Mouse (Mus musculus) G1E (cell line): ENCODE results near the gene 2810006K23Rik. TPM values are rescaled to one million over a fixed set of nuclear protein-coding genes. Genes with fewer than 3 reads are reported as not detected.
A peak's percentile ranks its signal among the peaks of the same experiment; 100 is the strongest.
"Not testable (repeated sequence)": the region's sequence is repeated elsewhere in the genome, so short reads cannot be mapped to it uniquely, and the experiment has no call there.

Experiments
- ATAC-seq: 2 replicates; pipeline ENCODE4 v1.8.0; 2016; ENCODE audit warnings: mild to moderate bottlenecking; ENCODE audit not compliant: insufficient number of reproducible peaks, poor library complexity, low FRiP score, severe bottlenecking; ENCODE audit errors: extremely low read depth
- DNase-seq: peaks from one replicate; pipeline ENCODE4 v3.0.0; 2012; ENCODE audit warnings: low spot score
- H3K27me3 ChIP-seq: 2 replicates; pipeline ENCODE4 v1.6.1; 2012; ENCODE audit warnings: mild to moderate bottlenecking, low read length, inconsistent platforms; ENCODE audit not compliant: insufficient read depth
- H3K36me3 ChIP-seq: replicated peaks from 2 replicates; pipeline ENCODE3; 2012; ENCODE audit warnings: mild to moderate bottlenecking, inconsistent platforms
- H3K4me1 ChIP-seq: 2 replicates; pipeline ENCODE4 v1.6.1; 2012; ENCODE audit warnings: low read depth, low read length, inconsistent platforms, mixed read lengths; ENCODE audit not compliant: insufficient read depth
- H3K4me3 ChIP-seq: 2 replicates; pipeline ENCODE4 v1.5.1; 2012; ENCODE audit warnings: low read depth, mild to moderate bottlenecking, inconsistent platforms, low read length, moderate library complexity, mixed read lengths
- H3K9me3 ChIP-seq: replicated peaks from 2 replicates; pipeline ENCODE4 v1.6.1; 2012; ENCODE audit warnings: inconsistent platforms
- CTCF ChIP-seq: IDR thresholded peaks from 2 replicates; pipeline ENCODE4 v1.5.1; 2012; ENCODE audit warnings: low read depth, low read length, inconsistent platforms, mixed read lengths
- GATA1 ChIP-seq: IDR thresholded peaks from 2 replicates; pipeline ENCODE4 v1.6.1; 2012; ENCODE audit warnings: borderline replicate concordance, low read length, inconsistent platforms, mixed read lengths
- GATA2 ChIP-seq: IDR thresholded peaks from 2 replicates; pipeline ENCODE4 v1.6.1; 2012; ENCODE audit warnings: low read depth, low read length, inconsistent platforms, borderline replicate concordance
- POLR2AphosphoS5 ChIP-seq: IDR thresholded peaks from 2 replicates; pipeline ENCODE4 v1.6.1; 2012; ENCODE audit warnings: low read depth, low read length, inconsistent platforms; ENCODE audit not compliant: insufficient replicate concordance
- TAL1 ChIP-seq: conservative IDR thresholded peaks from 2 replicates; pipeline ENCODE4 v1.6.1; 2012; ENCODE audit warnings: low read depth, low read length, inconsistent platforms, mixed read lengths
- polyA plus RNA-seq: library from polyadenylated mRNA; stranded (reverse); fragments of >175 nt; gene quantifications from 2 replicates; pipeline ENCODE4 v1.2.3, GENCODE M21; 2012
- total RNA-seq, 2 experiments: library from RNA; stranded (forward) in 1 of 2; stranded (reverse) in 1 of 2; fragments of 200-1000 nt in 1 of 2; fragments of >200 nt in 1 of 2; fragmentation: Nextera tagmentation in 1 of 2; gene quantifications; 2 replicates each; pipeline ENCODE4 v1.2.3; 2014 to 2017

The 2810006K23Rik gene
- total and polyA plus RNA-seq, 3 experiments = 7.7 to 29.5 (median 19.8) TPM

- DNase-seq (no peak), ATAC-seq (no peak)
- Histone ChIP-seq H3K27me3 (no peaks in the 10 kb centered on the region), H3K36me3 (peaks cover 85% of the 10 kb centered on the region), H3K4me3 (no peak overlapping the region), H3K4me1 (0 out of 2 replicates have a peak, but pooled peaks cover 2% of the 10 kb centered on the region), H3K9me3 (no peaks in the 10 kb centered on the region)
- TF ChIP-seq GATA1 (no peak), TAL1 (no peak), GATA2 (no peak), CTCF (no peak), POLR2AphosphoS5 (no peak)
Measured at GRCm38 (mm10) chr5:124338791-124339190, 10.9 kb downstream of the 2810006K23Rik start.

- H3K27me3 ChIP-seq, H3K4me3 ChIP-seq, ATAC-seq, DNase-seq, H3K9me3 ChIP-seq: not testable (repeated sequence)
- H3K4me1 ChIP-seq = peaks cover 12% of the 10 kb centered on the region; the same call in 1 of the 2 replicates
- H3K36me3 ChIP-seq = peaks cover 84% of the 10 kb centered on the region
Measured at GRCm38 (mm10) chr5:124341753-124342339, 14.0 kb downstream of the 2810006K23Rik start.

- Histone ChIP-seq H3K36me3 (peaks cover 78% of the 10 kb centered on the region), H3K27me3 (no peaks in the 10 kb centered on the region), H3K4me1 (peaks cover 13% of the 10 kb centered on the region; the same call in 1 of the 2 replicates), H3K9me3 (no peaks in the 10 kb centered on the region), H3K4me3 (no peak overlapping the region)
- DNase-seq = no peak
- ATAC-seq = no peak
- TF ChIP-seq CTCF = no peak
- TF ChIP-seq POLR2AphosphoS5 = no peak
- no peak for TF ChIP-seq TAL1
- no peak for TF ChIP-seq GATA2
- TF ChIP-seq GATA1 = no peak
Measured at GRCm38 (mm10) chr5:124342897-124343296, 15.0 kb downstream of the 2810006K23Rik start.

- H3K9me3 ChIP-seq = no peaks in the 10 kb centered on the region
- peaks cover 66% of the 10 kb centered on the region for H3K36me3 ChIP-seq
- no peak for TF ChIP-seq GATA2
- no peak for TF ChIP-seq TAL1
- TF ChIP-seq POLR2AphosphoS5 = no peak
- TF ChIP-seq CTCF = no peak
- TF ChIP-seq GATA1 = no peak
- no peak overlapping the region for H3K4me3 ChIP-seq
- DNase-seq (no peak), ATAC-seq (no peak)
- no peaks in the 10 kb centered on the region for H3K27me3 ChIP-seq
- peaks cover 55% of the 10 kb centered on the region for H3K4me1 ChIP-seq
Measured at GRCm38 (mm10) chr5:124349196-124349595, 21.3 kb downstream of the 2810006K23Rik start.

GRCm38 (mm10) chr5:124350350-124350749 lies 22.5 kb downstream of the 2810006K23Rik start:
- ATAC-seq (no peak), DNase-seq (no peak)
- Histone ChIP-seq H3K27me3 (no peaks in the 10 kb centered on the region), H3K36me3 (peaks cover 56% of the 10 kb centered on the region), H3K4me1 (peaks cover 54% of the 10 kb centered on the region), H3K4me3 (no peak overlapping the region), H3K9me3 (no peaks in the 10 kb centered on the region)
- TF ChIP-seq TAL1 = no peak
- TF ChIP-seq POLR2AphosphoS5 = no peak
- TF ChIP-seq GATA2 = no peak
- TF ChIP-seq CTCF = no peak
- TF ChIP-seq GATA1 = no peak

- Histone ChIP-seq H3K4me1 (peaks cover 58% of the 10 kb centered on the region), H3K9me3 (no peaks in the 10 kb centered on the region), H3K4me3 (peak overlapping the region; percentile 59; the same call in 1 of the 2 replicates), H3K36me3 (peaks cover 52% of the 10 kb centered on the region), H3K27me3 (no peaks in the 10 kb centered on the region)
- no peak for TF ChIP-seq POLR2AphosphoS5
- TF ChIP-seq GATA1 = no peak
- no peak for TF ChIP-seq TAL1
- TF ChIP-seq CTCF = no peak
- TF ChIP-seq GATA2 = no peak
- DNase-seq (peak; percentile 39), ATAC-seq (peak; percentile 24; the same call in 1 of the 2 replicates)
Measured at GRCm38 (mm10) chr5:124351111-124351560, 23.2 kb downstream of the 2810006K23Rik start.
